Mouse (Mus musculus) heart, postnatal 10 days (tissue): Measurements from ENCODE around the gene Pnmt. TPM values are rescaled to one million over a fixed set of nuclear protein-coding genes. Genes with fewer than 3 reads are reported as not detected.

Experiments used
- DNase-seq, 2 experiments: peaks; one replicate each; pipeline ENCODE4 v3.0.0; 2021
- intact Hi-C: fragments of 180-260 bp; cut with DNase I; formaldehyde crosslinking; loops from one replicate; pipeline ENCODE4 v1.15.1; 2025
- total RNA-seq, 2 experiments: library from RNA; stranded (reverse); gene quantifications; 2 replicates each; pipeline ENCODE4 v1.2.3; 2021

Pnmt gene
- total RNA-seq, 2 experiments from 2014 or later, result 0.31 TPM; not detected in 1

DNA sequence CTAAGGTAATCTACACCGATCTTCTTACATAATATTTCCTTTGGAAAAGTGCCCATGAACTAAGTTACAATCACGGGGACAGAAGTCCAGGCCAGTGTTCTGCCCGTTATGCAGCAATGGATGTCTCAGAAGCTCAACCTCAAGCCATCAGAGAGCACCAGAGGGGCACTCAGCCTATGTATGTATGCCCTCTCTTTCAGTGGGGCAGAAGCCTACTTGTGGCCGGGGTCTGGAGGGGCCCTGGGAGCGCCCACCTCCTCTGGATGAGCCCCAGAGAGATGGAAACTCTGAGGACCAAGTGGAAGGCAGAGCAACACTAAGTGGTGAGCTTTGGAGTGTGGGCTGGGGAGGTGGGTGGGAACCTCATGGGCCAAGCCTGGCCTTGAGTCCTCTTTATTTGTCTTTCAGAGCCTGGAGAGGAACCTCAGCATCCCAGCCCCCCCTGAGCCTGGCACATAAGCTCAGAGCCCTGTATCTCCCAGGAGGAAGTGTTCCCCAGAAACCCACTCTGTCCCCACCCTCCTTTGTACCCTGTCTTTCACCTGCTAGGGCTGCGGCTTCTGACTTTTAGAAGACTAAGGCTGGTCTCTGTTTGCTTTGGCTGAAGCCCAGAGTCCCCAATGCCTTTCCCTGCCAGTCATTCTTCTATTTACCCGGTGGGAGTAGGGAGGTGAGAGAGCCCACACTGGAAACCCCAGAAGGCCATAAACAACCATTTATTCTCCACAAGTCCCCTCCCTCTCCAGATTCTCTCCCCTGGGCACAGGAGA is 29.4 kb upstream of the Pnmt start:
- intact Hi-C loops, result no loop called here
- no peak for DNase-seq

- peak in 1 of 2 experiments; percentile 41 for DNase-seq
- intact Hi-C loops, result no loop called here
These were observed 28.7 kb upstream of the Pnmt start for GRCm38 (mm10) chr11:98357396-98358160.

DNA sequence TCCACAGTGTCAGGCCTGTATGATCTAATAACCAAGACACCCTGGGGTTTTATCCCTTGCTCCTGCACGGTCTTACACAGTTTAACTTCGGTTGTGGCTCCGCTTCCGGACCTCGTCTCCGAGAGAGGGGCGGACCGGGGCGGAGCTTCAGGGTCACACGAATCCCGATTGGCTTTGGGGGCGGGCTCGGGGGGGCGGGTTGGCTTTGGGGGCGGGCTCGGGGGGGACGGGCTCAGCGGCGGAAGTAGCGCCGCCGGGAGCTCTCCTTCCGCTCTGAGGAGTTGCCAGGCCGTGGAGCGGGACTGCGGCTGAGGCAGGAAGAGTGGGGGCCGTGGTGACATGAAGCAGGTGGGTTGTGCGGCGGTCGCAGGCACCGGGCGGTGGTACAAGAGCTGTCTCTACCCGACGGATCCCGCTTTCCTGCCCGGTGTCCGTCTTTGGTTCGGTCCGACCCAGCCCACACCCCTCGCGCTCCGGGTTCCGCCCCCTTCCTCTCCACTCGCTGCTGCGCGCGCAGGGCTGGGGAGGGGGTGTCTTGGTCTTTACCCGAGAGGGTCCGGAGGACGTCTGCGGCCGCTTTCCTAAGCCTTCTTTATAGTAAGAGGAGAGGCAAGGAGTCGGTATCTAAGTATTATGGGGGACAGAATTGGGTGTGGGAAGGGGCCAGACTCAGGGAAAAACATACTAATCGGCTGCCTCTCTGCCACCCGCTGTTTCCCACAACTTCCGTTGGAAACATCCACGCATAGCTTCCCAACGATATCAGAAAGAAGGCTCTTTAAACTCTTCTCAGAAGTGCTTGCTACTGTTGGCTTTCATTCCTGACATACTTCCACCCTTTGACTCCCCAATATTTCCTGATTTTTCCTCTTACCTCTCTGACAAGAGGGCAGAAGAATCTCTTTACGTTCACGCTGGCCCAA is 27.8 kb upstream of the Pnmt start, which contains the start of gene Stard3:
Gene Stard3, plus strand, starts transcription at position 208 of the 923 bp plus-strand sequence.
- DNase-seq, result peak; percentile 91 to 92
- intact Hi-C loops, result no loop called here

DNA sequence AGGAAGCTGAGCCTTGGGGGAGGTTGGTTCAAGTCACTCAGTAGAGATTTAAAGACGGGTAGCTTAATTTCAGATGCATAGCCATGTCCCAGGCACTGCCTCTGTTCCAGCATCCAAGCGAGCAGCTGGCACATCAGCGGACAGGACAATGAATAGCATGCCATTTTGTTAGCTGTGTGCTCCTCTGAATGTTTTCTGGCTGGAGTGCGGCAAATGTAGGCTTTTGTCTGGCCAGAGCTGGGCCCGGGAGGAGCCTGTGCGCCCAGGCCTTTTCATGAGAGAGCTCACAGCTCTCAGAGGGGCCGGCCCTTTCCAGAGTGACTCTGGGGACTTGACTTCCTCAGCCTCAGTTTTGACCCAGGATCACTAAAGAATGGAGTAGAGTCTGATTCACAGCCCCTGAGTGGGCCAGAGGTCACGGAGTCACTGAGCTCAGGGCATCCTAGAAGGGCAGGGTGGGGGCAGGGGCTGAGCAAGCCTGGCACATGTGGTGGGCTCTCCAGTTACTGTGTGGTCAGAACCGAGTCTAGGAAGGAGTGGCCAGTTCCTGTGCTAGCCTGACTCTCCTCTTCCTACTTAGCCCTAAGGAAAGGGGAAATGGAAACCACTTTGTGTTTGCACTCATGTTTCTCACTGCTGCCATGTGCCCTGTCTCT is 25.3 kb upstream of the Pnmt start:
- no peak for DNase-seq

DNA sequence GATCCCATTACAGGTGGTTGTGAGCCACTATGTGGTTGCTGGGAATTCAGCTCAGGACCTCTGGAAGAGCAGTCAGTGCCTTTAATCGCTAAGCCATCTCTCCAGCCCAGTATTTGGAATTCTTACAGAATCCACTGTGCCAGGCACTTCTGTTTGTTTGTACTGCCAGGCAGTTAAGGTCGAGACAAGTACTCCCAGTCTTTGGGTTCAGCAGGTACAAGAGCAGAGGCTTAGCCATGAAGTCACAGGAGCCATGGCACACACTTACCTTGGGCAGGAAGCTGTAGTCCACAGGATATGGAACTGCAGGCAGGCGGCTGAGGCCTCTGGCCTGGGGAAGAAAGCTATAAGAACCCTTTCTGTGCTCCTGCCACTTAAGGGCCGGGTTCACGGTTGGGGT is 22.4 kb upstream of the Pnmt start:
- intact Hi-C loops, result no loop called here
- no peak for DNase-seq

More for the DNA sequence above, 25.3 kb upstream of the Pnmt start:
- intact Hi-C loops, result no loop called here

DNA sequence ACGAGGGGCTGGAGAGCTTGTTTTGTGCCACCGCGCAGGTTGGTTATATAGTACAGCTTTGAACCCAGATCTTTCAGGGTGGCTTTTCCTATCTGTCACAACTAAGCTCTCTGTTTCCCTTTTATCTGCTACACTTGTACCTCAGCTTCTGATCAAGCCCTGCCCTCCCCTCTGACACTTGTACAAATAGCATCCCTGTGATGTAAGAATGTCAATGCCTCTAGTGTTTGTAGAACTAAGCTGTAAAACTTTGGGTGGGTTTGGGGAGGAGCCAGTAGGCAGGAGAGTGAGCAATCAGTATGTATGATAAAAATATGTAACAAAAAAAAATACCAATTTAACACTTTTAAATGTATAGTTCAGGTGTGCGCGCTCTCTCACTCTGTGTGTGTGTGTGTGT is 21.8 kb upstream of the Pnmt start:
- intact Hi-C loops, result no loop called here
- DNase-seq, result no peak

- intact Hi-C loops, result no loop called here
- no peak for DNase-seq
These were observed 20.0 kb upstream of the Pnmt start for GRCm38 (mm10) chr11:98366290-98366689.

GRCm38 (mm10) chr11:98367171-98367862 is 18.9 kb upstream of the Pnmt start:
- intact Hi-C loops, result no loop called here
- no peak for DNase-seq

DNA sequence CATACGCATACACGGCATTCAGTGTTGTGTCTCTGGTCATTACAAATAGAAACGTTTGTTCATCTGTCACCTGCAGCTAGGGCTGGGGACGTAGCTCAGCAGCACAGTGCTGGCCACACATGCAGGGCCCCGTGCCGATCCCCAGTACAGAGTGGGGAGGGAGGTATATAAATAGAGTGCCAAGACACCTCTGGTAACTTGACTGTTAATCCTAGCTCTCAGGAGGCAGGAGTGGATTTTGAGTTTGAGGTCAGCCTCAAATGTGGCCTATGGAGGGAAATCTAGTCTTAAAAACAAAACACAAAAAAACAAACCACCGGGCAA is 18.4 kb upstream of the Pnmt start:
- DNase-seq, result no peak
- intact Hi-C loops, result no loop called here

DNA sequence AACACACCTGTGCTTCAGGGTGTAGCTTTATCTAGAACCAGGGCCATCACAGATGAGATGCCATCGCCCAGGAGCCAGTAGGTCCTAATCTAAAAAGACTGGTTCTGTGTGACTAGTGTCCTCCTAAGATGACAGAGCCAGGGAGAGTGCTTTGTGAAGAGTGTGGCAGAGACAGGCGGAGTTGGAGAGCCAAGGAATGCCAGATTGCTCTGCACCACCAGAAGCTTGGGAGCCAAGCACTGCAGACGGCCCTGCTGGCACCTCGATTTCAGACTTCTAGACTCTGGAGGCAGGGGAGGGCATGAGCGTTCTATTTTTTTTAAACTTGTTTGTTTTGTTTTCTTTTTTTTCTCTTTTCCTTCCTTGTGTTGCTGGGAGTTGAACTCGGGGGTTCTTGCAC is 16.9 kb upstream of the Pnmt start:
- intact Hi-C loops, result no loop called here
- DNase-seq, result no peak

DNA sequence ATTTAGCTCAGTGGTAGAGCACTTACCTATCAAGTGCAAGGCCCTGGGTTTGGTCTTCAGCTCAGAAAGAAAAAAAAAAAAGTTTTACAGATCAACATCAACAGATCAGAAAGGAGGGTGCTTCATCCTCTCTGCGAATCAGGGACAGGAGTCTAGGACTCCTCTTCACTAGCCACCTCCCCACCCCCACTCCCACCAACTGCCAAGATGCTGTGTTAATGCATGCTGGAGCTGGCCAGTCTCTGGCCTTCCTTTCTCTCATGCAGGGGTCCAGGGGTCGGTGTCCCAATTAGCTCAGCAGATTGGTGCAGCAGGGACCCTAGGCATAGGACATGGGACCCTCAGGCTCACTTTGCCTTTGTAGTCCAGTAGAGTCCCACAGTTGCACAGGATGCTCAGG is 15.7 kb upstream of the Pnmt start:
- intact Hi-C loops, result loop anchor here (2.0 kb wide), 1 partner anchor 18 kb away; no protein-coding TSS in a partner anchor

GRCm38 (mm10) chr11:98371556-98372240 is 14.6 kb upstream of the Pnmt start:
- DNase-seq, result no peak
- intact Hi-C loops, result loop anchor here (2.0 kb wide), 1 partner anchor 17 kb away; no protein-coding TSS in a partner anchor

More for the DNA sequence above, 15.7 kb upstream of the Pnmt start:
- DNase-seq, result no peak

DNA sequence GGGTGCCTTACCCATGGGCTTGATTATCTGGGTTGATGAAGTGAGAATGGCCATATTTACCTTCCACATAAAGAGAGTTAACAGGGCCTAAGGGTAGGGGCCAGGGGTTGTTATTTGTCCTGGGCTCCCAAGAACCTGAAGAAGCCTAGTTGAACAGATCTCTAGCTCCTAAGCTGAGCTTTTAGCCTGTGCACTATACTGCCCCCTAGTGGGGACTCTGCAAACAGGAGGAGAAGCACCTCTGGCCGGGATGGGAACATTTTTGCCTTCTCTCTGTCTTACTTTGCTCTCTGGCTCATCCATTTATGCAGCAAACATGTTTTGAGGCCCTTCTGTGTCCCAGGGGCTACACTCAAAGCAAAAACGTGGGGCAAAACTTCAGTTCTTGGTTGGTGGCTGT is 13.8 kb upstream of the Pnmt start:
- intact Hi-C loops, result no loop called here
- DNase-seq, result peak; percentile 68 to 82

DNA sequence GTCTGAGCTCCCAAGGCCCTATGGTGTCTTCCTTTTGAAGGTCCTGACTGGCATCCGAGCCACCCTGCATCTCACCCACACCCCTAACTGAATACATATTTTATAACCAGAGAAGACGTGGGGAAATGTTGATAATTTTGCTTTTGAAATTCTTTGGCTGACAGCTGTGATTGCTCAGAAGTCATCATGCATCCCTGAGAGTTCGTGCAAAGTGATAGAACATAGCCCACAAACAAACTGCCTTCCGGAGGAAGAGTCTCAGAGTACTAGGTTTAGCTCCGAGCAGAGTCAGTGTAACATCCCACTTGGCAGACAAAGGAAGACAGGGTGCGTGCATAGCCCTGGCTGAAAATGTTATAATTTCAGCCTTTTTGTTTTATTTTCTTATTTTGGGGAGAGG is 13.0 kb upstream of the Pnmt start:
- no peak for DNase-seq
- intact Hi-C loops, result no loop called here

GRCm38 (mm10) chr11:98374266-98374665 is 12.0 kb upstream of the Pnmt start:
- DNase-seq, result peak; percentile 74 to 80
- intact Hi-C loops, result no loop called here

DNA sequence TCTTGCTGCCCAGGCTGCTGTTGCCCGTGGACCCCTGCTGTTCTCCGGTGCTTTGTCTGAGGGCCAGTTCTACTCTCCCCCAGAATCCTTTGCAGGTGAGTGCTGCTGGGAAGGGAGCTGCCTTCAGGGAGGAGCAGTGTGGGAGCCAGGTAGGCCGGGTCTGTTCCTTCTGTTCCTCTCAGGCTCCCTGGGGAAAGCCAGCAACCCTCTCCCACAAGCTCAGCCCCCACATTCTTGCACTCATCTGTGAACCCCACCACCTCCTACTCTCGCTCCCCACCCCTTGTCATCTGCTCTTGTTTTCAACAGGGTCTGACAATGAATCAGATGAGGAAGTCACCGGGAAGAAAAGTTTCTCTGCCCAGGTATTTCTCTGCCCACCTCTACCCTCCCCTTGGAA is 9.5 kb upstream of the Pnmt start:
- DNase-seq, result no peak
- intact Hi-C loops, result no loop called here

GRCm38 (mm10) chr11:98377787-98378186 is 8.5 kb upstream of the Pnmt start:
- intact Hi-C loops, result no loop called here
- DNase-seq, result peak; percentile 71 to 84

DNA sequence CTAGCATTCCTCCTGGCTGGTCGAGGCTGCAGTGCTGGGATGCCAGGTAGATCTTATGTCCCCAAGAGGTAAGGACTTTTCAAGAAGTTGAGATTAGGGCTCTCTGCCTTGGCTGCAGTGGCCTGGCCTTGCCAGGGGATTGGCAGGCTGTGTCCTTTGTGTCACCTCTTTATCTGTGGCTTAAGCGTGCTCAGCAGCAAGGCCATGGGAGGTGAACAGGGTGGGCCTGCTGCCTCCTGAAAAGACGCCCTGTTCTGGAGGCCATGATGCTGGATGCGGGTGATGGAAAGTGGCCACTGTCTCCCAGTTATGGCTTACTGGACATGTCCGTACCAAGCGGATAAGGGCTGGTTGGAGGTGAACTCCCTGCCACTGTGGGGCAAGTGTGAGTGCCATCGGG is 6.9 kb upstream of the Pnmt start:
- intact Hi-C loops, result no loop called here
- peak in 1 of 2 experiments; percentile 69 for DNase-seq

DNA sequence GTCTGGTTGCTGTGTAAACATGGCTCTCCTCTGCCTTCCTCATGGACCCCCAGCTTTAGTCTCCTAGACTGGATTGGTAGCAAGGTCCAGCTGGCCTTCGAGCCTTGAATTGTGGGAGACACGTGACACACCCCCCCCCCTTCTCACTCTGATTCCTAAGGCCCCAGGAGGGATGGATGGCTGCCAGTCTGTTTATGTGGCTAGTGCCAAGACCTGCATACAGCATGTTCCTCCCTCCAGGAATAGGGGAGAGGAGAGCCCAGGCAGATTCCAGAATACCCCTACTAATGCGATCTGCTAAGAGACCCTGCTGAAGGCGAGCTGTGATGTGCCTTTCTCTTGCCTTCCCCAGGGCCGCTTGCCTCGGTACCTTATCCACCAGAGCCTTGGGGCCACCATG is 6.1 kb upstream of the Pnmt start:
- peak; percentile 75 to 77 for DNase-seq
- intact Hi-C loops, result no loop called here
